Mouse (Mus musculus) cortical plate, adult 2 months (tissue): ENCODE measurements at regions not wholly inside any gene's neighbourhood (a gene's known extent, or its start where the extent isn't known, plus 50 kb on each side); places are given as distances from the start of the nearest gene placed in this dataset.

Experiments used
- CTCF ChIP-seq: fragments of 200-500 bp; IDR thresholded peaks from 2 replicates; pipeline ENCODE4 v1.5.1; 2011; ENCODE audit warnings: mild to moderate bottlenecking, control low read depth, low read length; ENCODE audit not compliant: insufficient read depth; ENCODE audit errors: extremely low read depth
- POLR2A ChIP-seq: fragments of 200-500 bp; IDR thresholded peaks from 2 replicates; pipeline ENCODE4 v1.6.1; 2011; ENCODE audit warnings: mild to moderate bottlenecking, low read length, control low read depth; ENCODE audit not compliant: insufficient read depth; ENCODE audit errors: extremely low read depth

- TF ChIP-seq CTCF: no peak
- no peak for TF ChIP-seq POLR2A
Measured at GRCm38 (mm10) chr9:83273361-83273975, 127.0 kb upstream of the Hmgn3 start.
